Mouse (Mus musculus) testis, postnatal 10 days (tissue): Measurements from ENCODE around the gene Tlnrd1.
A peak's percentile ranks its signal among the peaks of the same experiment; 100 is the strongest.
"Not testable (repeated sequence)": the region's sequence is repeated elsewhere in the genome, so short reads cannot be mapped to it uniquely, and the experiment has no call there.

Experiments used
- DNase-seq: peaks from one replicate; pipeline ENCODE4 v3.0.0; 2021; ENCODE audit warnings: low spot score

Gene Tlnrd1

GRCm38 (mm10) chr7:83884021-83884658 lies at the start of gene Tlnrd1, which contains the start of gene Mesd:
Gene Tlnrd1 (minus strand): TSS chr7:83884305.
Gene Mesd (plus strand): TSS chr7:83884466.
- DNase-seq: peak; percentile 88

DNA sequence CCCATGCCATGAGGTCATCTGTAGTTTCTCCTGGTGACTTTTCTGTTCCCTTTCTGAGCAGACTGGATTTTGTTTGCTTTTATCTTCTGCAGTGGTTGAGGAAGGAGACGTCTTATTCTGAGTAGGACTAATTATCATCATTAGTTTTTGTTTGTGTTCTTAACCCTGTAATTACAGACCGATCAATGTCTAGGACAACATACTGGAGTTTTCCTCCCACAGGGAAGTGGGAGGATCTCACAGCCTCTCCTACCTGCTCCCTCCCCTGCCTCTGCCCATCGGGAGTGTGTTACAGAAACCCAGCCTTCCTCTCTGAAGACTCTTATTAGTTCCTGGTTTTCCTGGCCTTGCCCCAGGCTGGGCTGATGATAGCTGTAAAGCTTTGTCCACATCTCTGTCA lies 37.5 kb upstream of the Tlnrd1 start:
- DNase-seq: no peak

GRCm38 (mm10) chr7:83920241-83920640 lies 36.1 kb upstream of the Tlnrd1 start:
- no peak for DNase-seq

GRCm38 (mm10) chr7:83914566-83914965 lies 30.5 kb upstream of the Tlnrd1 start:
- peak; percentile 95 for DNase-seq

DNA sequence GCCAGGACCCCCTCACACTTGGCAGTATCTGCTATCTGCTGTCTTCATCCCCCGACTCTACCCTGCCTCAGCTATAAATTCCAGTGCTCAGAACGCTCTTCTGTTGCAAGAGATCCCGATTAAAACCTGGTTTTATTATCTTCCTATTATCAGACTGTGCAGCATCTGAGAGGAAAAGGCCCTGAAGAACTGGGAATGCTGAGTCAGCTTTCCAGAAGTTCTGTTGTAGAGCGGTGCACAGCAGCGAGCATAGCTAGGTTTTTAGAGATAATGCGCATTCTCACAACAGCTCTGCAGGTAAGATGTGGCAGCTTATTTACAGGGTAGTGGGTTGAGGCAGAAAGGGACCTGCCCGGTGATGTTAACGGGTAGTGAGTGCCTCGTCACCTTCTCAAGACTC lies 29.9 kb upstream of the Tlnrd1 start:
- DNase-seq: no peak

- DNase-seq: no peak
These were observed 29.4 kb upstream of the Tlnrd1 start for GRCm38 (mm10) chr7:83913405-83913932.

GRCm38 (mm10) chr7:83911909-83912308 lies 27.8 kb upstream of the Tlnrd1 start:
- DNase-seq: no peak

- DNase-seq: no peak
These were observed 20.7 kb upstream of the Tlnrd1 start for GRCm38 (mm10) chr7:83904831-83905230.

- DNase-seq: no peak
These were observed 18.4 kb upstream of the Tlnrd1 start for GRCm38 (mm10) chr7:83902296-83903145.

DNA sequence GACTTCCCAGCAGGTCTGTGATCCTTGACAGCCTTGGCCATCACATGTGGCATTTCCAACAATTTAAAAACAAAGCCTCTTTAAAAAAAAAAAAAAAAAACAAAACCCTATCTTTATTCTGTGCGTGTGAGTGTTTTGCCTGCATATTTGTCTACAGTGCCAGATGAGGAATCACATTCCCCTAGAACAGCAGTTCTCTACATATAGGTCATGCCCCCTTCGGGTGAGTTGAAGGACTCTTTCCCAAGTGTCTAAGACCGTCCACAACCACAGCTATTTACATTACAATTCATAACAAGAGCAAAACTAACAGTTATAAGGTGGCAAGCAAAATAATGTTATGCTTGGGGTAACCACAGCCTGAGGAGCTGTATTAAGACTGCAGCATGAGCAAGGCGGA lies 17.3 kb upstream of the Tlnrd1 start:
- DNase-seq: no peak

DNA sequence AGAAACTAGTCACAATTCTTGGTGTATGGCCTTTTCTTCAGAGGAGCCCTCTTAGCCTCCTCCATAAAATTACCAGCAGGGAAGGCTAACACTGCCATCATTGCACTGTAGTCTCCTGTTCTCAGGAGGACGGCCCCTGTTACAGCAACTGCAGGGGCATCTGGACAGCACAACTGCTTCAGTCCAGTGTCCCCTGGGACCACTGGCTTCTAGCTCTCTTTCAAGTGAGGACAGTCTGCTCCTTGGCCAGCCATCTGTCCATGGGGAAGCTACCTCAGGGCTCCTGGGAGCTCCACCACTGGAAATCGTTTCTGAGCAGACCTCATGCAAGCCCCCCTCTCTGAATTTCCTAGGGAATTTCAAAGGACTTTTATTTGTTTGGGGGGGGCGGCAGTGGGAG lies 16.4 kb upstream of the Tlnrd1 start:
- DNase-seq: no peak

DNA sequence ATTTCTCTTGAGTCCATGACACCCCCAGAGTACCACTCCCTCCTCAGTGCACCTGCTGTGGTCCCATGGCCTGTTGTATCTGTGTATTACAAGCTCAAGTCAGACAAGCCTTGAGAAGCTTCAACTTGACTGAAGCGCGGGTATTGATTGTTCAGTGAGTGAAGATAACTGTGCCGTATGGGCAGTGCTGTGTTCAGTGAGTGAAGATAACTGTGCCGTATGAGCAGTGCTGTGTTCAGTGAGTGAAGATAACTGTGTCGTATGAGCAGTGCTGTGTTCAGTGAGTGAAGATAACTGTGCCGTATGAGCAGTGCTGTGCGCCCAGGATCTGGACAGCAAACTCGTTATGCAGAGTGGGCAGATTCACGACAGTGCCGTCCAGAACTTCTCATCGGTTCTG lies 14.2 kb upstream of the Tlnrd1 start:
- no peak for DNase-seq

DNA sequence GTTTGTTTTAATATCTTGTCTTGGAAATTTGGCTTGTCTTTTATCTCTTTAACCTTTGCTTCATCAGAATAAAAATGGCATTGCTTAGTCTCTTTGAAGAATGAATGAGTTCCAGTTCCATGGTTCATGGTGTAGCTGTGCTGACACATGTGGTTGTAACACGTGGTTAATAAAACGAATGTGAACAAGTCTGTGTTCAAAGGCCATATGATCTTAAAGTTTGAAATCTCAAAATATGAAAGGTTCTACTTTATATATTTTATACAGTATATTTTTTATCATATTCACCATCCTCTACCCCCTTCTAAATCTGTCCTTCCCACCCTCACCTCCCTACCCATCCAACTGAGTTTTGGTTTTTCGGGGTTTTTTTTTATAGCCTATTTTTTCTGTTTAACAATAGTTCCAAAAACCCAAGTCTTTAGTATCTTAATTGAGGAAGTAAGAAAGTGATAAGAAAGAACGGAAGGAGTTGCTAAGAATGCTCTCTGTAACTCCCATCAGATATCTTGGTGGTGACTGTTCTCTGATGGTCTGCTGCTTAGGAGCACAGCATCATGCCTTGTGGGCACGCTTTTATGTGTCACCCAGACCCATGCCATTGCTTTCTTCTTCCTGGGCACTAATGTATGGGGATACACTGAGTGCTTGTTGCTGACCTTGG lies 12.1 kb upstream of the Tlnrd1 start:
- no peak for DNase-seq

DNA sequence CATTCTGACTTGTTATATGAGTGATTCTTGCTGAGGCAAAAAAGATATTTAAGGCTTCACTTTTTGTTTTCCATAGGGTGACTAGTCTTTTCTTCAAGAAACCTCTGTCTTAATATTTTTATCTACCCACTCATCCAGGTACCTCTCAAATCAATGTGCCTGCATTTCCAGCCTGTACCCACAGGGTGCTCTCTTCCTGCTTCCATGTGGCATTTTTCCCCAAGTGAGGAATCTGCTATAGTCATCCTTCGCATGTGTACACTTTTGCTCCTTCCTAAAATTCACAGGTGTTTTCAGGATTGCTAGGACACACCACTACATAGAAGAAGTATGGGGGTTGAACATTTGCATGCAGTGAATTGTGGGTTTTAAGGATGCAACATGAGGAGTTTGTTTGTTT lies 10.2 kb upstream of the Tlnrd1 start:
- no peak for DNase-seq

GRCm38 (mm10) chr7:83892333-83892669 lies 8.2 kb upstream of the Tlnrd1 start:
- peak; percentile 54 for DNase-seq

DNA sequence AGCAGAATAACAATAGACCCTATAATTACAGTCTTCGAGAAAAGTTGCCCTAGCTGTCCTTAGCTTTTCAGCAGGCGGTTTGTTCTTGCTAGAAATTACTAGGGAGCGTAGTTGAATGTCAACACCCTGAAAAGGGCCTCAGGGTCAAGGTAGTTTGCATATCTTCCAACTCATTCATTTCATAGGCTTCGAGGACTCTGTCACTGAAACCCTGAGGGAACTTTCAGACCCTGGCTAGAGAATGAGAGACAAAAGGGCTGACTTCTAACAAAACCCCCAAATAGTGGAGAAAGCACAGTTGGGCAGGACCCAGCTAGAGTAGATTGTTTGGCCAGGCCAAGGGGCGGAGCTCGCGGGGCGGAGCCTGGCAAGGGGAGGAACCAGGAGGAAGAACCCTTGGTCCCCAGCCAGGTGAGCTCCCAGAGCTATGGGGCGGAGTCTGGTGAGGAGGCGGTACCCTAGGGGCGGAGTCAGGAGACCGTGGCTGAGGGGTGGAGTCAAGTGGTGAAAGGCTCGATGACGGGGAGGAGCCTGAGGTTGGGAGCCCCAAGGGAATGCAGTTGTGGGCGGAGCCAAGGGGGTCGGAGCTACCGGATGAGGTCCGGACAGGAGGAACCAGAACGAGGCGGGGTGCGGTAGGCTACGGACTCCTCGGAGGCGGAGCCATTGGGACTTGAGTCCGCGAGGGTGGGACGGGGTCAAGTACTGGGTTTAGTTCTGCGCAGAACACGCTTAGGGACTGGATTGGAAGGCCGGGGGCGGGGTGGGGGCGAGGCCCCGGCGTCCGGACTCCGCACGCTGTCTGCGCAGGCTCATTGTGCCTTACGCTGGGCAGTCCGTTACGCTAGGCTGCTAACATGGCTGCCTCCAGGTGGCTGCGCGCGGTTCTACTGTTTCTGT lies 7.6 kb upstream of the Tlnrd1 start:
- DNase-seq: peak; percentile 100

GRCm38 (mm10) chr7:83889946-83890345 lies 5.8 kb upstream of the Tlnrd1 start:
- DNase-seq: not testable (repeated sequence)

DNA sequence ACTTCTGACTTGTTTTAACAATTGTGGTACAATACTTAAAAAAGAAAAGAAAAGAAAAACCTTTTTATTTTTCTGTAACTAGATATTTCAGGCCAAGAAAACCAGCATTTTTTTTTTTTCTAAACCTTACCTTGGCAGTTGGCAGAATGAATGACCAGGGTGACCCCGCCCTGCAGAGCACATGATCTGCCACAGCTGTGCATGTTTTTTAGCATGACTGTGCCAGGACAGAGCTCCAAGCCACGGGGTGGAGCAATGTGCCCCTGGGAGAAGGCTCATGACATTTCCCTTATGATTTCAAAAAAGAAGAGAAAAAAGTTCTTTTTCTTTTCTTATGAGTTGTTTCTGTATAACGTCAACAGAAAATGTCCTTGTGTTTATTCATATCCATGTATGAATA lies 5.3 kb upstream of the Tlnrd1 start:
- no peak for DNase-seq

GRCm38 (mm10) chr7:83886366-83887129 lies 2.4 kb upstream of the Tlnrd1 start:
- DNase-seq: no peak

DNA sequence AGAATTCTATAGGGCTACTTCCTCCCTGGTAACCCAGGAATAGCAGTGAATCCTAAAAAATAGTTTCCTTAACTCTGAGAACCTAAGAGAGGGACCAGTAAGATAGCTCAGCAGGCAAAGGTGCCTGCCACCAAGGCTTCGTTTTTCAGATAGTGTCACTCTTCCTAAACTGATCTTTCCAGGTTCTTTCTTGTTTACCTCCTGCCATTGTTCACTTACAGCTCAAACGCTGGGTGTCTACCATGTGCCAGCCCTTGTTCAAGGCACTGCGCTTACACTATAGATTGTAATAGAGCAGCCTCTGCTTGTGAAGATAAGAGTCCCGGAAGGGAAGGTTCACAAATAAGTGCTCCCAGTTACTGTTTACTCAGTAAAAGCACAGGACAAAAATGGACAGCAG lies 1.7 kb upstream of the Tlnrd1 start:
- no peak for DNase-seq

DNA sequence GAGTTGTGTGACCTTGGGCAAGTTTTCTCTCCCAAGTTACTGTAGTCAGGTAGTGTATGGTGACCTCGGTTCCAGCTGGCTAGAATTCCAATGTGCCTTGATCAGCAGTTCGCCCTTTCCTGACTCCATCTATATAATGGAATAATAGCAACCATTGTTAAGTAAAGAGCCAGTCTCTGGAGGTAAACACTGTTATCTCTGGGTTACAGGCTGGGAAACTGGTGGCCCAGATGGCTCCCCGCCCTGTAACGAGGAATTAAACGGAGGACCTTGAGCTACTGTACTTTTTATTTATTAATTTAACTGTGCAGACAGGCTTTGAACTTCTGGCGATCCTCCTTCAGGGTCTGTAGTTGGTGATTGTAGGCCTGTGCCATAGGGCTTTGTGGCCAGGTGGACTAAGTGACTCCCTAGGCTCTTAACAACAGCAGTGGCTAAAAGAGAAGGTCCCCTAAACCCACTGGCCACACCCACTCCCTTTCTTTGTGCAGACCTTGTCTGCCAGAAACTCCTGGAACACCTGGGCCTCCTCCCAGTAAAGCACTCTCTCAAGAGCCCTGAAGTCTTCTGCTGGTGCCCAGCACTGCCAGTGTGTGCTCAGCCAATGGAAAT lies 922 bp upstream of the Tlnrd1 start:
- DNase-seq: no peak
